Mouse (Mus musculus) thymus, postnatal 25 days (tissue): ENCODE results near the gene Pcif1.
A peak's percentile ranks its signal among the peaks of the same experiment; 100 is the strongest.
"Not testable (repeated sequence)": the region's sequence is repeated elsewhere in the genome, so short reads cannot be mapped to it uniquely, and the experiment has no call there.

Experiments
- DNase-seq: peaks from one replicate; pipeline ENCODE4 v3.0.0; 2022

Pcif1 gene

DNA sequence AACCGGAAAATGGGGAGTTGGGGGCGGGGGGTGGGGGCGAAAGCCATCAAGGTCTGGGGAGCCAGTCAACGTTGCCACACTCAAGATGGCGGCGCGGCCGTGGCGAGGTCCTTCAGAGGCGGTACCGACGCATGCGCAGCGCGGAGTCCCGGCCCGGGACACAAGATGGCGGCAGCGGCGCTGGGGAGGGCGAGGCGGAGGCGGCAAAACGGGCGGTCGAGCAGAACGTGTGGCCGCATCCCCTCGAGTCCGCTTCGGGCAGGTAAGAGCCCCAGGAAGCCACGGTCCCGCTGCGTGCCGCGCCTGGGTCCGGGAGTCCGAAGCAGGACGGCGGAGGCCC lies at the start of gene Pcif1:
Pcif1 (plus strand) TSS at position 77 of the 340 bp plus-strand sequence.
- peak; percentile 95 for DNase-seq

DNA sequence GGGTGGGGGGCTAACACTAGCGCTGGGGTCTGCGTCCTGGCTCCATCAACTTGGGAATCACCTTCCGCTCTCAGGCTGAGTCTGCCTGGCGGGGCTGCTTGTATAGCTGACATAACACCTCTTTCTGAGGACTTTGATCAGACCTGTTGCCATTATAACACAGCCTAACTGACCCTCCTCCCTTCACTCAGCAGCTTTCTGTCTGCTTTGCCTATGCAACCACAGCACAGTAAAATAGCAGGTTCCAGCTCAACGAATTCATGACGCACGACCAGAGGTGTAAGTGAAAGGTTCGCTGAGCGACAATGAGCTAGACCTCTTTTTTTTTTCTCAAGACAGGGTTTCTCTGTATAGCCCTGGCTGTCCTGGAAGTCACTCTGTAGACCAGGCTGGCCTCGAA lies 48.1 kb upstream of the Pcif1 start:
- no peak for DNase-seq

GRCm38 (mm10) chr2:164832032-164832747 lies 46.9 kb upstream of the Pcif1 start:
- DNase-seq, result no peak

GRCm38 (mm10) chr2:164832748-164833301 lies 46.3 kb upstream of the Pcif1 start, which contains the start of gene Ctsa:
Gene Ctsa, plus strand, starts transcription at chr2:164832873.
- peak; percentile 81 for DNase-seq

DNA sequence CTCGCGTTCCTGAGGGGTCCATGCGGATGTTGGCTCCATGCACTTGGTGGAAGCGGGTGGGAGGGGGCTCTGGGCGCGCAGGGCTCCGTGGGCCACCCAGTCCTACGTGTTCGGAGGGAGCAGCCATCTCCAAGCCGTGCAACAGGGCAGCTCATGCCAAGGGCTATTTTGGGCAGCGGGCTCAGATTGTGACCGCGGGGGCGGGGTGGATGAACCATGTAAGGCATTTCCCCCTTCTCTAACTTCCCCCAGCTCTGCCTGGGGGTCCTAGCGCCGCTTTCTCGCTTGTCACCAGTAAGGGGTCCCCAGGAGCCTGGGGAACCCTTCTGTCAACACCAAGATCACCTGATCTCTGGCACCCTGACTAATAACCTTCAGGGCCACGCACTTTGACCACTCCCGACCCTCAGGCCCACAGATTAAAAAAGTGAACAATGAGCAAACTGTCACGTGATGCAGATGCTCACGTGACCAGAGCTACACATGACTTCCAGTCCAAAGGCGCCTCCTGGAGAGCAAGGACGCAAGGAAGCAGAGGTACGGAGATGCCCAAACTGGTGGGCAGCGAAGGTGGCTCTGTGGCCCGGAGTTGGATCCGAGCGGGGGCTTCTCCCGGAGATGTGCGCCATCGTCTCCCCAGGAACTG lies 45.7 kb upstream of the Pcif1 start, which contains the start of gene Neurl2:
Neurl2 (minus strand) TSS at position 143 of the 646 bp plus-strand sequence.
- DNase-seq, result peak; percentile 88

DNA sequence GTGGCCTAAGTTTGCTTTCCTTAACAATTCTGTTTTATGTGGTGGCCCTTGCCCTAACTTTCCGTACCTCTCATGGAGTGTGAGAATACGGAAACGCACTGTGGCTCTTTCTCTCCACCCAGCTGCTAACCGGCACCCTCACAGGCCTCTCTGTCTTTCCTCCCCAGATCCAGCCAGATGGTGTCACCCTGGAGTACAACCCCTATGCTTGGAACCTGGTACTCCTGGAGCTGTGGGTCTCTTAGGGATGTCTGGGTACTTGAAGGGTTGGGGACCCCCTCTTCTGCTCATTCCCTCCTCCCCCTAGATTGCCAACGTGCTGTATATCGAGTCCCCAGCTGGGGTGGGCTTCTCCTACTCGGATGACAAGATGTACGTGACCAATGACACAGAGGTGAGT lies 44.6 kb upstream of the Pcif1 start:
- peak; percentile 49 for DNase-seq

GRCm38 (mm10) chr2:164835164-164835563 lies 43.9 kb upstream of the Pcif1 start:
- no peak for DNase-seq

DNA sequence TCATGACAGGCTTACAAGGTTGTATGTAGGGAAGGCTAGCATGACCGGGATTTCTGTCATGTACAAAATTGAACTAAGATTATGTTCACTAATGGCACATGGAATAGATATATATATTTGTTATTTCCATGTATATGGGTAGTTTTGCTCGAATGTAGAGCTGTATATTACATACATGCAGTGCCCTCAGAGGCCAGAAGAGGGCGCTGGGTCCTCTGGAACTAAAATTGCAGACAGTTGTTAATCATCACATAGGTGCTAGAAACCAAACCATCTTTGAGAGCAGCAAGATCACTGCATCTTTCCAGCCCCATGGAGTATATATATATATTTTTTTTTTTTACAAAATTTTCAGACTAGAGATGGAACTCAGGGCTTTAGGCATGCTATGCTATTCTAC lies 33.3 kb upstream of the Pcif1 start:
- DNase-seq, result peak; percentile 31

- DNase-seq, result peak; percentile 49
Observed at GRCm38 (mm10) chr2:164850061-164850460, 29.0 kb upstream of the Pcif1 start.

DNA sequence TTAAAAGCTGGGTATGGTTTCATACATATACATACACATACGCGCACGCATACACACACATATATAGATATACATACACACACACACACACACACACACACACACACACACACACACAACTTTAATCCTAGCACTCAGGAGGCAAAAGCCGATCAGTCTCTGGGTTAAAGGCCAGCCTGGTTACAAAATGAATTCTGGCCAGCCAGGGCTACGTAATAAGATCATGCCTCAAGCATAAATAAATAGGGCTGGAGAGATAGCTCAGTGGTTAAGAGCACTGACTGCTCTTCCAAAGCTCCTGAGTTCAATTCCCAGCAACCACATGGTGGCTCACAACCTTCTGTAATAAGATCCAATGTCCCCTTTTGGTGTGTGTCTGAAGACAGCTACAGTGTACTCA lies 23.5 kb upstream of the Pcif1 start:
- not testable (repeated sequence) for DNase-seq

- DNase-seq, result no peak
Observed at GRCm38 (mm10) chr2:164856309-164857100, 22.6 kb upstream of the Pcif1 start.

DNA sequence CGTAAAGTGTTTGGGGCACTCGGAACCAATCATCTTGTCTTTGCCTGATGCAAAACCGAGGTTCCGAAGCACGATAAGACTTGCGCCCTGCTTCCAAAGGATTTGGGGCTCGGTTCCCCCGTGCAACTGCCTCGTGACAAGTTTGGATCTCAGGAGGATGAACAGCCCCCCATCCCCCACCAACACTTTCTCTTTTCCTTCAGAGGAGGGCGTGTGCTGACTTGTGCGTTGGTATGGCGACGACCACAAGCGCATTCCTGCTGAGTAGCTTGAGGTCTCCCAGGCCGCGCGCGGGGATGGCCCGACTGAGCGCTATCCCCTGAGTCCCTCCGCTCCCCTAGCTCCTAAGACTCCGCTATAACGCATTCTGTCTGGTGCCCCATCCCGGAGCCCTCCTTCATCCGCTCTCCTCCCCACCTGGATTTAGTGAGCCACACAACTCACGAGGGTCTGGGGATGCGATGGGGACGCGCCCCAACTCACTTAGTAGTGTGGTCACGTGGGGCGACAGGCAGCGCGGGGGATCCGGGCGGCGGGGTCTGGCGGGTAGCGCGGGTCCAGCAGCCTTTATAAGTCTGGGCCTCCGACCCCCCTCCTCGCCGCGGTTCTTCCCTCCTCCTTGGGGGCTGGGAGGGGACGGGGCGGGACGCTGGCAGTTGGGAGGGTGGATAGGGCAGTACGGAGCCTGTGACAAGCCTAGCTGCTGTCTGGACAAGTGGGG lies 21.8 kb upstream of the Pcif1 start, which contains the start of gene Pltp:
Pltp (minus strand) TSS at position 611 of the 721 bp plus-strand sequence.
- peak; percentile 26 for DNase-seq

- DNase-seq, result no peak
Observed at GRCm38 (mm10) chr2:164857842-164858553, 21.1 kb upstream of the Pcif1 start.

DNA sequence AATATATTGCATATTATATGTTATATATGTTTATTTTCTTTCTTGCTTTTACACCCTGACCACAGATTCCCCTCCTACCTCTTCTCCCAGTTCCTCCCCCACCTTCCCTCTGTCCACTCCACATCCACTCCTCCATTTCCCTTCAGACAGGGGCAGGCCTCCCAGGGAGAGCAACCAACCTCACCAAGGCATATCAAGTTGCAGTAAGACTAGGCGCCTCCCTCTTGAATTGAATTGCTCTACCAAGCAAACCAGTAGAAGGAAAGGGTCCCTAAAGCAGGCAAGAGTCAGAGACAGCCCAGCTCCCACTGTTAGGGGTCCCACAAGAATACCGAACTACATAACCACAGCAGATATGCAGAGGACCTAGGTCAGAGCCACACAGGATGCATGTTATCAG lies 19.9 kb upstream of the Pcif1 start:
- DNase-seq, result no peak

- DNase-seq, result no peak
Observed at GRCm38 (mm10) chr2:164859640-164860432, 19.3 kb upstream of the Pcif1 start.

DNA sequence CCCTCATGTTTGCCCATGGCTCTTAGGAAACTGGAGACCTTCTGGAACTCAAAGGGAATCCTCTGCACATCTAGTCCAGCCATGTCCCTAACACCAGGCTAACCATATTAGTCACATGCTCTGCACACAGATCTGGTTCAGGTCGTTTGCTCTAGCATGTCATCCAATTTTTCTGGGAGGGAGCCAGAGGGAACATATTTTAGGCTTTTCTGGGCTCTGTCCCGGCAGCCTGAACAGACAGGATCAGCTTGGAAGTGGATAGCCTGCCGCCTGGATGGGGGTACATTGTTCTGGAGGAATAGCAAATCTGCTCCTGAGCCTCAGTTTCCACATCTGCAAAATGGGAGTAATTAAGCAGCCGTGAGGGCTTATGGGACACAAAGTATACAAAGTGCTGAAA lies 18.0 kb upstream of the Pcif1 start:
- no peak for DNase-seq

GRCm38 (mm10) chr2:164862179-164862861 lies 16.8 kb upstream of the Pcif1 start:
- no peak for DNase-seq

GRCm38 (mm10) chr2:164863411-164863810 lies 15.7 kb upstream of the Pcif1 start:
- not testable (repeated sequence) for DNase-seq

- no peak for DNase-seq
Observed at GRCm38 (mm10) chr2:164864593-164864992, 14.5 kb upstream of the Pcif1 start.
